8 mouse cellular contexts compared by ENCODE assay signal in genomic region chr2:26661143-26661752, GRCm38 (mm10). TPM values are rescaled to one million over a fixed set of nuclear protein-coding genes. Genes with fewer than 3 reads are reported as not detected.
DNase-seq lines count a peak whose midpoint lies in the region; ATAC-seq and TF ChIP-seq lines count a peak whose summit lies in the region.

No protein-coding gene starts in this region.

- H3K27me3 ChIP-seq in hindbrain, postnatal 0 days (ENCODE audit: insufficient read depth, low read length), result no peaks in the 10 kb centered on the region
- no peaks in the 10 kb centered on the region for H3K27me3 ChIP-seq in midbrain, embryonic 15.5 days (replicated peaks)

- peak; percentile 36 for DNase-seq in kidney, postnatal 10 days
- DNase-seq in kidney, adult 11 months, result no peak
- peak; percentile 14 for DNase-seq in brain, adult 2 months (ENCODE audit: low read depth, low spot score)
- peak; percentile 44 for DNase-seq in hindbrain, postnatal 0 days (ENCODE audit: low spot score)
- no peak for DNase-seq in left cerebral cortex, postnatal 25 days (ENCODE audit: low spot score in 2 of 2)
- DNase-seq in left cerebral cortex, postnatal 14 days (ENCODE audit: low spot score in 2 of 2), result no peak
- DNase-seq in cerebellum, adult 9-11 months, result no peak

- intact Hi-C loops in left cerebral cortex, postnatal 25 days (cut with DNase I), result no loop called here
- intact Hi-C loops in left cerebral cortex, postnatal 14 days (cut with DNase I), result no loop called here

- no peak overlapping the region for H3K27ac ChIP-seq in hindbrain, postnatal 0 days
- H3K27ac ChIP-seq in midbrain, embryonic 15.5 days, result no peak overlapping the region

- 3% methylated on average over 11 of the region's 20 CpGs for WGBS in hindbrain, postnatal 0 days
- 2% methylated on average over 17 of the region's 20 CpGs for WGBS in midbrain, embryonic 15.5 days

- no peaks in the 10 kb centered on the region for H3K9me3 ChIP-seq in hindbrain, postnatal 0 days (ENCODE audit: low read length)
- no peaks in the 10 kb centered on the region for H3K9me3 ChIP-seq in midbrain, embryonic 15.5 days

- peak overlapping the region; percentile 30 for H3K9ac ChIP-seq in hindbrain, postnatal 0 days (replicated peaks; ENCODE audit: low read length)
- H3K9ac ChIP-seq in midbrain, embryonic 15.5 days, result peak overlapping the region; percentile 40

- H3K36me3 ChIP-seq in hindbrain, postnatal 0 days (ENCODE audit: insufficient read depth, low read length), result no peaks in the 10 kb centered on the region
- H3K36me3 ChIP-seq in midbrain, embryonic 15.5 days (replicated peaks), result no peaks in the 10 kb centered on the region

- H3K4me1 ChIP-seq in hindbrain, postnatal 0 days (ENCODE audit: insufficient read depth, low read length), result no peaks in the 10 kb centered on the region
- H3K4me1 ChIP-seq in midbrain, embryonic 15.5 days, result peaks cover 8% of the 10 kb centered on the region; the same call in 1 of the 2 replicates

- H3K4me2 ChIP-seq in hindbrain, postnatal 0 days (ENCODE audit: low read depth, low read length), result peak overlapping the region; percentile 76
- peak overlapping the region; percentile 76 for H3K4me2 ChIP-seq in midbrain, embryonic 15.5 days

- H3K4me3 ChIP-seq in hindbrain, postnatal 0 days (ENCODE audit: low read length), result peak overlapping the region; percentile 35
- H3K4me3 ChIP-seq in midbrain, embryonic 15.5 days, result peak overlapping the region; percentile 40

- ATAC-seq in hindbrain, postnatal 0 days, result 0 out of 2 replicates have a peak, but pooled peaks have one; percentile 32
- ATAC-seq in midbrain, embryonic 15.5 days (replicated peaks), result 0 out of 2 replicates have a peak, but pooled peaks have one; percentile 37

- TF ChIP-seq CTCF in hindbrain, postnatal 0 days (IDR thresholded peaks at IDR 0.05; ENCODE audit: low read depth), result 0 out of 2 replicates have a peak, but pooled peaks have one; percentile 17

RNA-seq across cellular contexts. Expression of gene Lcn4, which starts 9.8 kb away (rescaled TPM):
- total RNA-seq in hindbrain, postnatal 0 days (2014; rRNA removed), result not detected in 2 replicates
- polyA plus RNA-seq in hindbrain, postnatal 0 days (2015; fragmentation: Nextera tagmentation; extraction: Ambion mirVana), result not detected in 2 replicates
- not detected in 2 replicates for polyA plus RNA-seq in midbrain, embryonic 15.5 days (2015; fragmentation: Nextera tagmentation; extraction: Ambion mirVana)
- not detected for total RNA-seq in left cerebral cortex, postnatal 25 days (2021)
- total RNA-seq in left cerebral cortex, postnatal 14 days (2021), result not detected

RNA-seq across cellular contexts. Expression of gene Fam69b, which starts 33.0 kb away (rescaled TPM):
- total RNA-seq in hindbrain, postnatal 0 days (2014; rRNA removed), result 289 and 302 TPM in 2 replicates
- 129 and 142 TPM in 2 replicates for polyA plus RNA-seq in hindbrain, postnatal 0 days (2015; fragmentation: Nextera tagmentation; extraction: Ambion mirVana)
- polyA plus RNA-seq in midbrain, embryonic 15.5 days (2015; fragmentation: Nextera tagmentation; extraction: Ambion mirVana), result 164 and 168 TPM in 2 replicates
- 10 to 100 TPM; 78.4 to 84.8 TPM for total RNA-seq in left cerebral cortex, postnatal 25 days (2021)
- total RNA-seq in left cerebral cortex, postnatal 14 days (2021), result 10 to 100 TPM; 80.3 TPM

RNA-seq across cellular contexts. Expression of gene Agpat2, which starts 57.0 kb away (rescaled TPM):
- 12.2 and 13.9 TPM in 2 replicates for total RNA-seq in hindbrain, postnatal 0 days (2014; rRNA removed)
- 6.2 and 8.2 TPM in 2 replicates for polyA plus RNA-seq in hindbrain, postnatal 0 days (2015; fragmentation: Nextera tagmentation; extraction: Ambion mirVana)
- polyA plus RNA-seq in midbrain, embryonic 15.5 days (2015; fragmentation: Nextera tagmentation; extraction: Ambion mirVana), result 4.6 and 6.7 TPM in 2 replicates
- total RNA-seq in left cerebral cortex, postnatal 25 days (2021), result 1 to 10 TPM in 1 of 2 experiments, under 1 TPM in 1; 0.85 to 1.2 TPM
- 1 to 10 TPM in 1 of 2 experiments, under 1 TPM in 1; 0.72 to 1.3 TPM for total RNA-seq in left cerebral cortex, postnatal 14 days (2021)

Comparison
In these comparisons a context has a peak if more than half of its experiments do, and no peak if none do; other contexts are left out.
1. DNase-seq: peak in kidney, postnatal 10 days (single experiment), brain, adult 2 months (single experiment) and hindbrain, postnatal 0 days (single experiment); none in kidney, adult 11 months (single experiment), left cerebral cortex, postnatal 25 days (0 of 2), left cerebral cortex, postnatal 14 days (0 of 2) and cerebellum, adult 9-11 months (single experiment).